Mouse (Mus musculus) left cerebral cortex, adult 11 months (tissue): ENCODE data around the gene Gars.

Source experiments
- DNase-seq: peaks from one replicate; pipeline ENCODE4 v3.0.0; 2022; ENCODE audit warnings: low spot score

Gene Gars

GRCm38 (mm10) chr6:55037799-55038670 is at the start of gene Gars:
Gene Gars (plus strand): TSS chr6:55038007.
- peak; percentile 79 for DNase-seq

GRCm38 (mm10) chr6:54988141-54988540 is 49.7 kb upstream of the Gars start:
- DNase-seq: no peak

- no peak for DNase-seq
These were observed 46.6 kb upstream of the Gars start for GRCm38 (mm10) chr6:54991189-54991588.

- no peak for DNase-seq
These were observed 45.7 kb upstream of the Gars start for GRCm38 (mm10) chr6:54992141-54992540.

- peak; percentile 95 for DNase-seq
These were observed 45.0 kb upstream of the Gars start, which contains the start of gene Ggct for GRCm38 (mm10) chr6:54992734-54993260. Gene Ggct (minus strand): TSS chr6:54992950.

GRCm38 (mm10) chr6:54996361-54996760 is 41.4 kb upstream of the Gars start:
- no peak for DNase-seq

GRCm38 (mm10) chr6:54997726-54998125 is 40.1 kb upstream of the Gars start:
- no peak for DNase-seq

GRCm38 (mm10) chr6:55001320-55001719 is 36.5 kb upstream of the Gars start:
- no peak for DNase-seq

- no peak for DNase-seq
These were observed 35.4 kb upstream of the Gars start for GRCm38 (mm10) chr6:55002438-55002837.

GRCm38 (mm10) chr6:55003559-55003958 is 34.2 kb upstream of the Gars start:
- no peak for DNase-seq

GRCm38 (mm10) chr6:55008401-55008800 is 29.4 kb upstream of the Gars start:
- DNase-seq: no peak

GRCm38 (mm10) chr6:55009391-55010230 is 28.2 kb upstream of the Gars start:
- no peak for DNase-seq

- no peak for DNase-seq
These were observed 27.3 kb upstream of the Gars start for GRCm38 (mm10) chr6:55010330-55011091.

GRCm38 (mm10) chr6:55012516-55012915 is 25.3 kb upstream of the Gars start:
- DNase-seq: no peak

- DNase-seq: no peak
These were observed 23.6 kb upstream of the Gars start for GRCm38 (mm10) chr6:55014184-55014583.

GRCm38 (mm10) chr6:55016236-55016635 is 21.6 kb upstream of the Gars start:
- DNase-seq: peak; percentile 33

- peak; percentile 65 for DNase-seq
These were observed 20.9 kb upstream of the Gars start for GRCm38 (mm10) chr6:55016710-55017583.

GRCm38 (mm10) chr6:55018417-55018816 is 19.4 kb upstream of the Gars start:
- DNase-seq: no peak

- DNase-seq: no peak
These were observed 16.0 kb upstream of the Gars start for GRCm38 (mm10) chr6:55021806-55022205.

- no peak for DNase-seq
These were observed 10.2 kb upstream of the Gars start for GRCm38 (mm10) chr6:55027642-55028041.

GRCm38 (mm10) chr6:55036731-55037130 is 1.1 kb upstream of the Gars start:
- DNase-seq: no peak
